Mouse (Mus musculus): ENCODE data around the gene Sidt1. TPM values are rescaled to one million over a fixed set of nuclear protein-coding genes. Genes with fewer than 3 reads are reported as not detected.
A peak's percentile ranks its signal among the peaks of the same experiment; 100 is the strongest.

The Sidt1 gene
- polyA plus RNA-seq, 1 experiment, result 7.9 TPM

GRCm38 (mm10) chr16:44243323-44243722 lies 89.7 kb downstream of the Sidt1 start:
- TF ChIP-seq CTCF (IDR thresholded peaks at IDR 0.05; ENCODE audit: borderline replicate concordance, extremely low read depth, insufficient read depth, insufficient read length) (no peak), POLR2A (IDR thresholded peaks at IDR 0.05; ENCODE audit: borderline replicate concordance, extremely low read depth, insufficient read depth, insufficient read length, poor library complexity, severe bottlenecking) (no peak)
- DNase-seq (ENCODE audit: low read depth), result no peak

DNA sequence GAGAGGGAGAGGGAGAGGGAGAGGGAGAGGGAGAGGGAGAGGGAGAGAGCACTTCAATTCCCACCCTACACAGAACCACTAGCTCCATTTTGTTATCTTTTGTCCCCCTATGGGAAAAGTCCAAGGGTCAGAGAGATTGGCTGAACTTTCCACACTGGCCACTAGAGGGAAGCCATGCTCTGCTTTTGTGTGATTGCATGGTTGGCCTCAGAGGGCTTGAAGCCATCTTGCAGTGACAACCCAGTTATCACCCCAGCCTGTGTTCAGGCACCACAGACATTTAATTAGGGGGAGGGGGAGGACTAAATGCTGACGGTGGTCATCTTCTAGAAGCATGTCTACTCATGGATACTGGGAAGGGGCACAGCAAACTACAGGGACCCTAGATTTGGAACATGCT lies 90.4 kb downstream of the Sidt1 start:
- TF ChIP-seq POLR2A (IDR thresholded peaks at IDR 0.05; ENCODE audit: borderline replicate concordance, extremely low read depth, insufficient read depth, insufficient read length, poor library complexity, severe bottlenecking), result no peak
- peak; percentile 90 for TF ChIP-seq CTCF (IDR thresholded peaks at IDR 0.05; ENCODE audit: borderline replicate concordance, extremely low read depth, insufficient read depth, insufficient read length)
- DNase-seq (ENCODE audit: low read depth), result peak; percentile 74

GRCm38 (mm10) chr16:44240406-44240805 lies 92.6 kb downstream of the Sidt1 start:
- TF ChIP-seq POLR2A (IDR thresholded peaks at IDR 0.05; ENCODE audit: borderline replicate concordance, extremely low read depth, insufficient read depth, insufficient read length, poor library complexity, severe bottlenecking), result no peak
- TF ChIP-seq CTCF (IDR thresholded peaks at IDR 0.05; ENCODE audit: borderline replicate concordance, extremely low read depth, insufficient read depth, insufficient read length), result no peak
- no peak for DNase-seq (ENCODE audit: low read depth)

GRCm38 (mm10) chr16:44238835-44239263 lies 94.1 kb downstream of the Sidt1 start:
- DNase-seq (ENCODE audit: low read depth), result peak; percentile 35
- TF ChIP-seq CTCF (IDR thresholded peaks at IDR 0.05; ENCODE audit: borderline replicate concordance, extremely low read depth, insufficient read depth, insufficient read length) (no peak), POLR2A (IDR thresholded peaks at IDR 0.05; ENCODE audit: borderline replicate concordance, extremely low read depth, insufficient read depth, insufficient read length, poor library complexity, severe bottlenecking) (no peak)

- no peak for DNase-seq (ENCODE audit: low read depth)
- TF ChIP-seq CTCF (IDR thresholded peaks at IDR 0.05; ENCODE audit: borderline replicate concordance, extremely low read depth, insufficient read depth, insufficient read length) (no peak), POLR2A (IDR thresholded peaks at IDR 0.05; ENCODE audit: borderline replicate concordance, extremely low read depth, insufficient read depth, insufficient read length, poor library complexity, severe bottlenecking) (no peak)
These were observed 95.2 kb downstream of the Sidt1 start for GRCm38 (mm10) chr16:44237836-44238235.

DNA sequence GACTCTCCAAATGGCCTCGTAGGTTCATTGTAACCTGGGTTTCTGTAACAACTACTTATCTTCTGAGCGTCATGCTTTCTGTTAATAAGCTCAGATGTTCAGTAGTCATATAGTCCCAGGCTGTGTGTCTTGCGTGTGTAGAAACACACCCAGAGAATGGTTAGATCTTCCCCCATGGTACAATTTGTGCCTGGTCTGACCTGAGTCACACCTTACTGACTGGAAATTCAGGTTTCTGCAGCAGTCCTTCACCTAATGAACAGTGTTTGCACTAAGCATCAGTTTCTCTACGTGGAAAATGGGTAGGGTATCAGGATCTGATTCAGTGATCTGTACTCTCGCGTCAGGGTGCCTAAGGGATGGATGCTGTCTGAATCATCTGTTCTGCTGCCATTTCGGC lies 100.0 kb downstream of the Sidt1 start:
- no peak for DNase-seq (ENCODE audit: low read depth)
- TF ChIP-seq CTCF (IDR thresholded peaks at IDR 0.05; ENCODE audit: borderline replicate concordance, extremely low read depth, insufficient read depth, insufficient read length) (no peak), POLR2A (IDR thresholded peaks at IDR 0.05; ENCODE audit: borderline replicate concordance, extremely low read depth, insufficient read depth, insufficient read length, poor library complexity, severe bottlenecking) (no peak)

- DNase-seq (ENCODE audit: low read depth), result no peak
- TF ChIP-seq POLR2A (IDR thresholded peaks at IDR 0.05; ENCODE audit: borderline replicate concordance, extremely low read depth, insufficient read depth, insufficient read length, poor library complexity, severe bottlenecking), result no peak
- no peak for TF ChIP-seq CTCF (IDR thresholded peaks at IDR 0.05; ENCODE audit: borderline replicate concordance, extremely low read depth, insufficient read depth, insufficient read length)
These were observed 106.2 kb downstream of the Sidt1 start for GRCm38 (mm10) chr16:44226706-44227291.

DNA sequence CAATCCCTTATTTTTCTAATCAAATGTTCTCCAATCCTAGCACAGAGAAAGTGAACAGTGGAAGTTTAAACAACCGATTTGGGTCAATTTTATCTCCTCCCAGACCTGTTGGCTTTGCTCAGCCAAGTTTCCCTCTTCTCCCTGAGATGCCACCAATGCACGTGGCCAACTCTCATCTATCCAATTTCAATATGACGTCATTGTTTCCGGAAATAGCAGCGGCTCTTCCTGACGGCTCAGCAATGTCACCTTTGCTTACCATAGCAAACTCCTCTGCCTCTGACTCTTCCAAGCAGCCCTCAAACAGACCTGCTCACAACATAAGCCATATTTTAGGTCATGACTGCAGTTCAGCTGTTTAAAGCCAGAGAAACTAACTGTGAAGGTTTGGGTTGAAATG lies 111.5 kb downstream of the Sidt1 start:
- DNase-seq (ENCODE audit: low read depth), result no peak
- no peak for TF ChIP-seq POLR2A (IDR thresholded peaks at IDR 0.05; ENCODE audit: borderline replicate concordance, extremely low read depth, insufficient read depth, insufficient read length, poor library complexity, severe bottlenecking)
- TF ChIP-seq CTCF (IDR thresholded peaks at IDR 0.05; ENCODE audit: borderline replicate concordance, extremely low read depth, insufficient read depth, insufficient read length), result no peak

DNA sequence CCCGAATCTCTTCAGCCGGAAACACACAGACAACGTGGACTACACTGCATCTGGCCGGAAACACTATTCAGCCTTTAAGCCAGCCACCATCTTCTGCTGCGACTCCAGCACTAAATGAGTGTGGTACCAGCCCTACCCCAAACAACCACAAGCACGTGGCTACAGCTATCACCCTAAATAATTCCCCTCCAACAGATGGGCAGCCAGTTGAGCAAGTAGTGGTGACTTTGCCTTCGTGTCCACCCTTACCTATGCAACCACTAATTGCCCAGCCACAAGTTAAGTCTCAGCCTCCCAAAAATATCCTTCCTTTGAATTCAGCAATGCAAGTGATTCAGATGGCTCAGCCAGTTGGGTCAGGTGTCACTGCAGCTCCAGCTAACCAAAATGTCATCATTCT lies 116.6 kb downstream of the Sidt1 start:
- TF ChIP-seq POLR2A (IDR thresholded peaks at IDR 0.05; ENCODE audit: borderline replicate concordance, extremely low read depth, insufficient read depth, insufficient read length, poor library complexity, severe bottlenecking) (no peak), CTCF (IDR thresholded peaks at IDR 0.05; ENCODE audit: borderline replicate concordance, extremely low read depth, insufficient read depth, insufficient read length) (no peak)
- no peak for DNase-seq (ENCODE audit: low read depth)

- no peak for TF ChIP-seq CTCF (IDR thresholded peaks at IDR 0.05; ENCODE audit: borderline replicate concordance, extremely low read depth, insufficient read depth, insufficient read length)
- no peak for TF ChIP-seq POLR2A (IDR thresholded peaks at IDR 0.05; ENCODE audit: borderline replicate concordance, extremely low read depth, insufficient read depth, insufficient read length, poor library complexity, severe bottlenecking)
- DNase-seq (ENCODE audit: low read depth), result no peak
These were observed 117.5 kb downstream of the Sidt1 start for GRCm38 (mm10) chr16:44215513-44215912.

DNA sequence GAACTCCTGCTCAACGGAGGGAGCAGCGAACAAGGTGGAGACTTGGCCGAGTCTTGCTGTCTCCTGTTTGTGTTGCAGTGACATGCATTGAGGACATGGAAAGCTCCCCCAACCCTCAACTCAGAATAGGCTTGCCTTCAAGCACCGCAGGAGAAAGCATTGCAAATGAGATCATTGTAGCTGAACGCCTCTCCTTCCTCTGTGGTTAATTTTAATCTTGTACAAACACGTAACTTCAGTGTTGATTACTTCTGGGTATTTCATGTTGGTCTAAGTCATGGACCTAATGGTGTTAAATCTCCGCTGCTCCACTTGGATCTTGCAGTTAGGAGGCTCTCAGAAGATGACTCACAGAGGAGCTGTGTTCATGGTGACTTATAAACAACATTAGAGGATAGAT lies 120.3 kb downstream of the Sidt1 start:
- DNase-seq (ENCODE audit: low read depth), result no peak
- TF ChIP-seq POLR2A (IDR thresholded peaks at IDR 0.05; ENCODE audit: borderline replicate concordance, extremely low read depth, insufficient read depth, insufficient read length, poor library complexity, severe bottlenecking) (no peak), CTCF (IDR thresholded peaks at IDR 0.05; ENCODE audit: borderline replicate concordance, extremely low read depth, insufficient read depth, insufficient read length) (no peak)

DNA sequence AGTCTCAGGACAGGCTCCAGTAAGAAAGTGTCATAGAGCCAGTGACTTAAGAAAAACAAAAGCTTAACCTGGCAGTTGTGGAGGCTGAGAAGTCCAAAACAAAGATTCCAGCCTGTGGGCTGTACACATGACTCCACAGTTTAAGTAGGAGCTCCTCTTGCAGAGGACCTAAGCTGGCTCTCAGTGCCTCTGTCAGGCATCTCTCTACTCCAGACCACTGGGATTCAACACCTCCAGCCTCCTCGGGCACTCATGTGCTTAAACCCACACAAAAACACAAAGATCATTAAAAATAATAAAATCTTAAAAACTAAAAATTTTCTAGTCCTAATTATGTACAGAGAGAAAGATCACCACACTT lies 122.0 kb downstream of the Sidt1 start:
- TF ChIP-seq CTCF (IDR thresholded peaks at IDR 0.05; ENCODE audit: borderline replicate concordance, extremely low read depth, insufficient read depth, insufficient read length) (no peak), POLR2A (IDR thresholded peaks at IDR 0.05; ENCODE audit: borderline replicate concordance, extremely low read depth, insufficient read depth, insufficient read length, poor library complexity, severe bottlenecking) (no peak)
- no peak for DNase-seq (ENCODE audit: low read depth)
